Mouse (Mus musculus) embryonic facial prominence, embryonic 15.5 days (tissue): ENCODE data around the gene Nfyc. TPM values are rescaled to one million over a fixed set of nuclear protein-coding genes. Genes with fewer than 3 reads are reported as not detected.

ENCODE experiments used
- ATAC-seq: fragments of 200-750 bp; cut with Nextera tagmentation; 2 replicates; pipeline ENCODE4 v1.8.0; 2017; ENCODE audit warnings: low read depth, moderate TSS enrichment; ENCODE audit not compliant: insufficient number of reproducible peaks, low FRiP score, low TSS enrichment
- H3K27ac ChIP-seq: fragments of 300-500 bp; sonication (generic); replicated peaks from 2 replicates; pipeline ENCODE4 v1.5.1; 2015; ENCODE audit warnings: mild to moderate bottlenecking, inconsistent platforms
- H3K27me3 ChIP-seq: fragments of 300-500 bp; sonication (generic); 2 replicates; pipeline ENCODE4 v1.6.1; 2015; ENCODE audit warnings: inconsistent platforms
- H3K36me3 ChIP-seq: fragments of 300-500 bp; sonication (generic); 2 replicates; pipeline ENCODE4 v1.6.1; 2015; ENCODE audit warnings: mild to moderate bottlenecking, inconsistent platforms
- H3K4me1 ChIP-seq: fragments of 300-500 bp; sonication (generic); 2 replicates; pipeline ENCODE4 v1.6.1; 2015; ENCODE audit warnings: inconsistent platforms
- H3K4me2 ChIP-seq: fragments of 300-500 bp; sonication (generic); replicated peaks from 2 replicates; pipeline ENCODE4 v1.6.1; 2015; ENCODE audit warnings: mild to moderate bottlenecking, inconsistent platforms
- H3K4me3 ChIP-seq: fragments of 300-500 bp; sonication (generic); replicated peaks from 2 replicates; pipeline ENCODE4 v1.5.1; 2015; ENCODE audit warnings: mild to moderate bottlenecking, inconsistent platforms
- H3K9ac ChIP-seq: fragments of 300-500 bp; sonication (generic); 2 replicates; pipeline ENCODE4 v1.6.1; 2015; ENCODE audit warnings: inconsistent platforms
- H3K9me3 ChIP-seq: fragments of 300-500 bp; sonication (generic); replicated peaks from 2 replicates; pipeline ENCODE4 v1.6.1; 2016; ENCODE audit warnings: inconsistent platforms
- WGBS: fragments of 180-500 bp; shearing (Covaris S2); methylation state at CpG from one replicate; pipeline ENCODE4 v1.1.7; 2015; 5-methylcytosine and 5-hydroxymethylcytosine counted together
- polyA plus RNA-seq: library from polyadenylated mRNA; unstranded; fragments of >200 nt; fragmentation: Nextera tagmentation; extraction: Ambion mirVana; gene quantifications from 2 replicates; pipeline ENCODE4 v1.2.1, GENCODE M21; 2015

The Nfyc gene
- polyA plus RNA-seq, 1 experiment from 2014 or later = 99.4 TPM

DNA sequence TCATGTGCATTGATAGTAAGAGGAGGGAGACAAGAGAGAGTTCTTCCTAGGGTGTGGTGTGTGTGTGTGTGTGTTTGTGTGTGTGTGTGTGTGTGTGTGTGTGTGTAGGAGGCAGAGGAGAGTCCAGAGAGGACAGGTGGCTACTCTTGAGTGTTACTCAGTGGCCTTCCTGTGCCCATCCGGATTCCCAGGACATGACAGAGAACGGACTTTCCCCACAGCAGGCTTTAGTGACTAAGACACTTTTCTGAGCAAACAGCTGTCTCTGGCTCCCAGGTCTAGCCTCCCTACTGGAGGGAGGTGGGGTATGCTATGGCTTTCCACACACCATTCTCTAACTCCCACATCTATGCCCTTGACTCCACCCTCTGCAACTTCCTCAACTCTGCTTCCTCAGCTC lies 81.8 kb downstream of the Nfyc start:
- peaks cover 24% of the 10 kb centered on the region; the same call in 1 of the 2 replicates for H3K4me1 ChIP-seq
- no peak overlapping the region for H3K4me3 ChIP-seq
- no peak overlapping the region for H3K27ac ChIP-seq
- WGBS = 23% methylated on average over 2 of the region's 2 CpGs
- no peak overlapping the region for H3K9ac ChIP-seq
- no peaks in the 10 kb centered on the region for H3K9me3 ChIP-seq
- no peaks in the 10 kb centered on the region for H3K36me3 ChIP-seq
- no peak for ATAC-seq
- H3K4me2 ChIP-seq = no peak overlapping the region
- H3K27me3 ChIP-seq = peaks cover 67% of the 10 kb centered on the region

DNA sequence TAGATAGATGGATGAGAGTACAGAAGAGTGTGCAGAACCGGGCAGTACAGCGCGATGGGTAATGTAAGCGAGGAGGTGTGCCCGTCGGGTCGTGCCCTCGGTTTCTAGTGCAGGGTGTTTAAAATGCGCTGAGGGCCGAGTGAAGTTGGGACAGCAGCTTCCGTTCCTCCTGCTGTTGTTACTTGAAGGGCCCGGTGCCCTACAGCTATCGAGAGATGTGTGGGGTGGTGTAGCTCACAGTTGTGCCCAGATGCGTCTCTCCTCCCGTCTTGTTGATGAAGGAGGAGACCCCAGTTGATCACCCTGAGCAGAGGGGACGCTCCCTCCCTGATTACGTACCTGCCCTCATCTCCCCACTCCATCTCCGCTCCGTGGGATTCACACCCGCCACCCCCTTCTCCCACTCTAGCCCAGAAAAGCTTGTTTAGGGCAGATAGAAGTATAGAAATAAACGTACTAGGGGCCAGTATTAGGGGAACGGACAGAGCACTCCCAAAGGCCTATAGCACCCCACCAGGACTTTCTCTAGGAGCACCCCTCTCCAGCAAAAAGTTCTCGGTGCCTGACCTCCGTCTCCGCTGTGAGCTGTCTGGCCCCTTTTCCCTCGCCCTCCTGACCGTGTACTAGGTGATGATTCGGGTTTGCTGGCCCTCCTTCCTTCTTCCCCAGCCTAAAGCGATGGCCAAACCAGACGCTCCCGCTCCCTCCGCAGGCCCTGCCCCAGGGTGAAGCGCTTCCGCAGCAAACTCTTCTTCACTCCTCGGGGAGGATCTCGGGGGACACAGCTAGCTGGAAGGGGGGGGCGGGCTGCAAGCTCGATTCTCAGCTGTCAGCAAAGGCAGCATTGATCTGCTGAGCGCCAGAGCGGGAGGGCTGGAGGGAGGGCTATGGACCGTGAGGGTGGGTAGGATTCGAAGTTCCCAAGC lies 83.2 kb downstream of the Nfyc start, which contains the start of gene Kcnq4:
Gene Kcnq4 (minus strand): TSS at position 672 of the 926 bp plus-strand sequence.
- no peak within 1 kb of the TSS for H3K9ac ChIP-seq
- H3K4me3 ChIP-seq = peak within 1 kb of the TSS; percentile 67
- peak within 1 kb of the TSS; percentile 100 for H3K4me2 ChIP-seq
- no peak for ATAC-seq
- no peaks in the 10 kb centered on the region for H3K36me3 ChIP-seq
- H3K27ac ChIP-seq = no peak within 1 kb of the TSS
- peaks cover 70% of the 10 kb centered on the region for H3K27me3 ChIP-seq
- 4% methylated on average over 42 of the region's 42 CpGs for WGBS
- H3K9me3 ChIP-seq = no peaks in the 10 kb centered on the region
- H3K4me1 ChIP-seq = peaks cover 24% of the 10 kb centered on the region; the same call in 1 of the 2 replicates

DNA sequence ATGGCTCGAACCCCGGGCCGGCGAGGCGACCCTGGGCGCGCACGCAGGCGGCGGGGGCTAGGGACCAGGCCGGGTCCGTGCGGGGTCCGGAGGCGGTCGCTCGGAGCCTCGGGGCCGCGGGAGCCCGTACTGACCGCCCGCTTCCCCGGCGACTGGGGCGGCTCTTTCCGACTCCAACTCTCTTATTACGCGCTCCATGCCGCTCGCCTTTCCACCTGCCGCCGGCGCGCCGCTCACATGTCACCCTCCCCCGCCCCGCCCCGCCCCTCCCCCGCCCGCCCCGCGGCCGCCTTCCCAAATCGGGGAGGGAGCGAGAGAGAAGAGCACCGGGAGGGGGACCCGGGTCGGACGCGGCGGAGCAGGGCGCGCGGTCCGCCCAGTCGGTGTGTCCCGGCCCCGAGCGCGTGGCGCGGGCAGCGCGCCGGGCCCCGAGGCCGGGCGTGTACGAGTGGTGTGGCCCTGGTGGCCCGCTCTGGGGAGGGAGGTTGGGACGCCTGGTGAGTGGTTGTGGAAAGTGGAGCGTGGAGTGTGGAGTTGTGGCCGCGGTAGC lies 84.1 kb downstream of the Nfyc start:
- Histone ChIP-seq H3K4me1 (peaks cover 24% of the 10 kb centered on the region; the same call in 1 of the 2 replicates), H3K27ac (no peak overlapping the region), H3K27me3 (peaks cover 70% of the 10 kb centered on the region), H3K4me2 (peak overlapping the region; percentile 100), H3K9me3 (no peaks in the 10 kb centered on the region), H3K4me3 (peak overlapping the region; percentile 67), H3K9ac (peak overlapping the region; percentile 29), H3K36me3 (no peaks in the 10 kb centered on the region)
- ATAC-seq = 0 out of 2 replicates have a peak, but pooled peaks have one; percentile 8
- 0% methylated on average over 33 of the region's 75 CpGs for WGBS

DNA sequence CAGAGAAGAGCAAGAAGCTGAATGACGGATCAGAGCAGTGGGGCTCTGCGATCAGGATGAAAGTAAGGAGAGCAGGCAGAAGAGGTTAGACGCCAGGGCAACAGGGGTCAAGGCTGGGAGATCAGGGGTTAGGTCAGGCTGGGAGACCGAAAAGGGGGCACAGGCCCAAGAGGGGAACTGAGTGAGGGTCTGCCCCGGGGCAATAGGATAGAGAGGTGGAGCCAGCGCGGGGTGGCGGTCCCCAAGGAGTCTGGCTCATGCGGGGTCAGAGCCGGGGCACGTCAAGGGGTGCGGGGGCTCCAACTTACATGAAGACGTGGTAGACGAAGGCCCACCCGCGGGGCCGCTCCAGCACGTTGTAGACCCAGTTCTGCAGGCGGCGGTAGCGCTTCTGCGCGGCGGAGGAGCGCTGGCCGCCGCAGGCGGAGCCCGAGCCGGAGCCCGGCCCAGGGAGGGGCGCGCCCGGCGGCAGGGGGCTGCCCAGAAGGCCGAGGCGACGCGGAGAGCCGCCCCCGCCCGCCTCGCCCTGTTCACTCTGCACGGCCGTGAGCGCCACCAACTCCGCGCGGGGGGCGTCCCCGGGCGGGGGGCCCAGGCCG lies 84.7 kb downstream of the Nfyc start:
- H3K27me3 ChIP-seq = peaks cover 67% of the 10 kb centered on the region
- H3K36me3 ChIP-seq = no peaks in the 10 kb centered on the region
- no peaks in the 10 kb centered on the region for H3K9me3 ChIP-seq
- 4% methylated on average over 47 of the region's 53 CpGs for WGBS
- H3K4me3 ChIP-seq = peak overlapping the region; percentile 67
- H3K4me1 ChIP-seq = peaks cover 24% of the 10 kb centered on the region; the same call in 1 of the 2 replicates
- 0 out of 2 replicates have a peak, but pooled peaks have one; percentile 26 for ATAC-seq
- H3K9ac ChIP-seq = peak overlapping the region; percentile 29
- no peak overlapping the region for H3K27ac ChIP-seq
- peak overlapping the region; percentile 100 for H3K4me2 ChIP-seq

DNA sequence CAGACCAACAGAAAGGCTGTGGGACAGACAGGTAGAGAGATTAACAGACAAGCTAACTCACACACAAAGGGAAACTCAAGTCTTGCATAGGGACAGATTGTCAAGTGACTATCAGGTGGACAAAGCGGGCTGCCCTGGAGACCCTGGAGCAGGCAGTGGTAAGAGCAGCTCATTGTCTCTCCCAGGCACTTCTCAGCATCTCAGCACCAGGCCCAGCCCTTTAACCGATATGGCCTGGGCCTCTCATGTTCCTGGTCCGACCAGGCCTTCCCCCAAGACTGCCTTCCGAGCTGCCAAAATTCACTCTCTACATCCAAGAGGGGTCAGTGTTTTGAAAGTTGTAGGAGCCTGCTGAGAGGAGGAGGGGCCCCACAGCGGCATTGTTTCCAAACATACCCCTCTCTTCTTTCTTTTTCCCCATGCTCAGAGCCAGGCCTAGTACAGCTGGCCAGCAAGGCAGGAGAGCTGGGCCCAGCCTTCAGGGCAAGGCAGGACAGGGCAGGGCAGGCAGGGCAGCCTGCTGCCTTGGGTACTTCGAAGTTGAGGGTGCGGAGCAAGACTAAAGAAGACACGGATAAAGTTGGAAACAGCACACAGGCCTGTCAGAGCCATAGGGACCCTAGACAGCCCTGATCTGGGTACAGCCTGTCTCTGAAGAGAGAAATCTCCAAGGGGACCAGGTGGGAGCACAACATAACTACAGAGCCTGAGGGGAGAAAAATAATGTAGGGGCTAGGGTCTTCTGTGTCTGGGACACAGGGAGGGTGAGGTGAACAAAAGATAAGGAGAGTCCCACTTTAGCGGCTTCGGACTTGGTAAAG lies 85.4 kb downstream of the Nfyc start:
- H3K27me3 ChIP-seq = peaks cover 63% of the 10 kb centered on the region
- H3K4me1 ChIP-seq = peaks cover 24% of the 10 kb centered on the region; the same call in 1 of the 2 replicates
- no peak for ATAC-seq
- no peak overlapping the region for H3K9ac ChIP-seq
- 34% methylated on average over 10 of the region's 10 CpGs for WGBS
- H3K9me3 ChIP-seq = no peaks in the 10 kb centered on the region
- H3K4me3 ChIP-seq = peak overlapping the region; percentile 67
- H3K4me2 ChIP-seq = peak overlapping the region; percentile 100
- no peaks in the 10 kb centered on the region for H3K36me3 ChIP-seq
- H3K27ac ChIP-seq = no peak overlapping the region

DNA sequence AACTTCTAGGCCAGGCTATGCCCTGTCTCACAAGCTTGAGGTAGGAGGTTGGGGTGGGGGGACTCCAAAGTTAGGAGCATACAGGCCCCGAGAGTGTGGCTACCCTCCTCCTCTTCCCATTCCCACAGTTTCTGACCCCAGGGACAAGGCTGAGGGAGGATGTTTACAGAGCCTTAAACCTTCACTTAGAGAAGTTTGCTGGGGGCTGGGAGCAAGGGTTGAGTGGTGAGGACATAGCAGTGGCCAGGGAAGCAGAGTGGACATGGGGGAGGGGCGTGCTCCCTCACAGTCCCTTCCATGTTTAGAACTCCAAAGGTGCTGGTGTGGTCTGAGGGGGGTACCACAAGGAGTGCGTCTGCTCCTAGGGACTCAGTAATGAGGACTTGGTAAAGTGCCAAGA lies 87.7 kb downstream of the Nfyc start:
- Histone ChIP-seq H3K4me2 (no peak overlapping the region), H3K4me1 (peaks cover 24% of the 10 kb centered on the region; the same call in 1 of the 2 replicates), H3K9ac (no peak overlapping the region), H3K36me3 (no peaks in the 10 kb centered on the region), H3K4me3 (no peak overlapping the region), H3K27ac (no peak overlapping the region), H3K27me3 (peaks cover 43% of the 10 kb centered on the region), H3K9me3 (no peaks in the 10 kb centered on the region)
- no peak for ATAC-seq
- WGBS = 60% methylated on average over 3 of the region's 3 CpGs

DNA sequence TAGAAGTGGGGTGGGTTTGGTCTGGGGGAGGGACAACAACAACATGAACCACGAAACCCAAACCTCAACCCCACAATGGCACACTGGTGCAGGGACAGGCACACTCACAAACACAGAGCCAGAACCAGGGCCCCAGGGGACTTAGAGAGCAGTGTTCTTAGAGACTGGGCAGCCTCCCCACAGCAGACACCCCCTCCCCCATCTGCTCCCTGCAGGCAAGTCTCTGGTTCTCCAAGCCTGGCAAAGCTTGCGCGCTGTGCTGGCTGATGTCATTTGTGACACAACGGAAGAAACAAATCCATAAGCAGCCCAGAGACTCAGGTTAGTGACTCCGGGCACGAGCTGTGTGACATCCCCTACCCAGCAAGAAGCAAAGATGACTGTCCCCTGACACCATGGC lies 90.1 kb downstream of the Nfyc start:
- H3K4me3 ChIP-seq = no peak overlapping the region
- 0 out of 2 replicates have a peak, but pooled peaks cover 4% of the 10 kb centered on the region for H3K4me1 ChIP-seq
- no peaks in the 10 kb centered on the region for H3K36me3 ChIP-seq
- ATAC-seq = no peak
- no peaks in the 10 kb centered on the region for H3K9me3 ChIP-seq
- H3K27ac ChIP-seq = no peak overlapping the region
- H3K4me2 ChIP-seq = no peak overlapping the region
- WGBS = 55% methylated on average over 6 of the region's 6 CpGs
- no peak overlapping the region for H3K9ac ChIP-seq
- H3K27me3 ChIP-seq = peaks cover 19% of the 10 kb centered on the region

DNA sequence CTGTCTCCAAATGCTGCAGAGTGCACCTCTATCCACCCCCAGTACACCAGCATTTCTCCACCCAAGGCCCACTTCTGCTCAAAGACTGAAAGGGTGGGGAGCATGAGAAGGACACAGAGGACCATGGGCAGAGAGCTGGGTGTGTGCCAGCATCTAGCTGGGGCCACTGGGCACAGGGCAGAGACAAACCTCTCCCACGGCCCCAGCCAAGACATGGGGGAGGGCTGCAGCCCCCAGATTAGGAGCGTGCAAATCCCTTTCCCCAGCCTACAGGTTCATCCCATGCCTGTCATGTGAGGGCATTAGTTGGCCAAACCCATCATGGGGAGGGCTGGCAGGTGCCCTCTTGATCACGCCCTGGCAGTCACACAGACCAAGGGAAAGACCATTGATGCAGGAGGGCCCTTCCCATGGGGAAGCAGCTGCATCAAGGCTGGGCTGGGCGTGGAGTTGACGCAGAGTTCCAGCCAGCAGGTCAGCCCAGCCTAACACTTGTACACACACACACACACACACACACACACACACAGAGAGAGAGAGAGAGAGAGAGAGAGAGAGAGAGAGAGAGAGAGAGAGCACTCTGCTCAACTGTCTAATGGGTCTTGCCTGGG lies 97.3 kb downstream of the Nfyc start:
- 72% methylated on average over 5 of the region's 5 CpGs for WGBS
- Histone ChIP-seq H3K9ac (no peak overlapping the region), H3K27me3 (peaks cover 17% of the 10 kb centered on the region), H3K4me2 (no peak overlapping the region), H3K27ac (no peak overlapping the region), H3K4me3 (no peak overlapping the region), H3K36me3 (no peaks in the 10 kb centered on the region), H3K9me3 (no peaks in the 10 kb centered on the region), H3K4me1 (peaks cover 23% of the 10 kb centered on the region)
- ATAC-seq = no peak

DNA sequence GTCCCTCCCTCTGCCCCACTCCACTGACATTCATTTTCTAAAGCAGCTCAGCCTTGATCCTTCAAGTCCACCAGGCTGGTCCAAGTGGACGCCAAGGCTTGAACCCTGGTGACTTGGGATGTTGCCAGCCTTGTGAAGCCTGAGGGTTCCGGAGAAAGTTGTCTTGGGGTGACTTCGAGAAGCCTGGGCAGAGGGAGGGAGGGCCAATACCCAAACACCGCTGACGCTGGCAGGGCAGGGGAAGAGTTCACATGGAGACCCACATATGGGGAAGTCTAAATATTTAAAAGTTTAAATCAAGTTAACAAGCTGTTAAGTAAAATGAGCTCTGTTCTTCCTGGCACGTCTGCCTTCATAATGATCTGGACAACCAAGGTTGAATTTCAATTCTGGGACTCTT lies 98.6 kb downstream of the Nfyc start:
- Histone ChIP-seq H3K4me3 (no peak overlapping the region), H3K9ac (no peak overlapping the region), H3K27ac (no peak overlapping the region), H3K9me3 (no peaks in the 10 kb centered on the region), H3K4me2 (no peak overlapping the region), H3K27me3 (peaks cover 17% of the 10 kb centered on the region), H3K36me3 (no peaks in the 10 kb centered on the region), H3K4me1 (peaks cover 23% of the 10 kb centered on the region)
- ATAC-seq = no peak
- WGBS = 76% methylated on average over 6 of the region's 6 CpGs

DNA sequence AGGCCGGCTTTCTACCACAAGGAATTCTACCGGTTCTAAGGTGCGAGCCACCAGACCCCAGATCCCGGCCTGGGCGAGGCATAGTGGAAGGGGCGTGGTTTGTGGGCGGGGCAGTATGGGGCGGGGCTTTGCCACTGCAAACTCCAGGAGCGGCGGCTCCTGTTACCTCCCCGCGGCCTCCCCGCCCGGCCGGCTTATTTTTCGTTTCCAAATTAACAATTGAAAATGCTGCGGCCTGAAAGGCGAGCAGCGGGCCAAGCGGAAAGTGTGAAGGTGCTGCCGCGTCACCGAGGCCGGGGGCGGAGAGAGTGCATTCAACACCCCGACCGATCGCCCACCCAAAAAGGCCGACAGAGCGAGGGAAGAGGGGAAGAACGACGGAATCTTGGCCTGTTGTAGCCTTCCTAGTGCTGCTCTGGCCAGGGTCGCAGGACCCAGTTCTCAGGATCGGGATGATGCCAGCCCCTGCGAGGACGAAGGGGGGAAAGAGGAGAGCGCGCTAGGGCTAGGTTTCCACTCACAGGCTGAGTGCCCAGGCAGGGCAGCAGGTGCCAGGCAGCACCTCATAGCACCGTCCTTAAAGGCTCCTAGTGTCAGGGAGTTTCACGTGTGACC lies 100.2 kb downstream of the Nfyc start:
- ATAC-seq = peak; percentile 71
- Histone ChIP-seq H3K27me3 (peaks cover 17% of the 10 kb centered on the region), H3K4me2 (peak overlapping the region; percentile 94), H3K9ac (peak overlapping the region; percentile 33), H3K27ac (no peak overlapping the region), H3K4me3 (peak overlapping the region; percentile 46), H3K36me3 (no peaks in the 10 kb centered on the region), H3K9me3 (no peaks in the 10 kb centered on the region), H3K4me1 (peaks cover 23% of the 10 kb centered on the region)
- under 1% methylated on average over 40 of the region's 40 CpGs for WGBS
